Mouse (Mus musculus): ENCODE results near the gene Glyatl3. TPM values are rescaled to one million over a fixed set of nuclear protein-coding genes. Genes with fewer than 3 reads are reported as not detected.
A peak's percentile ranks its signal among the peaks of the same experiment; 100 is the strongest.

Gene Glyatl3
- polyA plus RNA-seq (2016; fragmentation: Nextera tagmentation; extraction: Ambion mirVana) = not detected in 2 replicates

DNA sequence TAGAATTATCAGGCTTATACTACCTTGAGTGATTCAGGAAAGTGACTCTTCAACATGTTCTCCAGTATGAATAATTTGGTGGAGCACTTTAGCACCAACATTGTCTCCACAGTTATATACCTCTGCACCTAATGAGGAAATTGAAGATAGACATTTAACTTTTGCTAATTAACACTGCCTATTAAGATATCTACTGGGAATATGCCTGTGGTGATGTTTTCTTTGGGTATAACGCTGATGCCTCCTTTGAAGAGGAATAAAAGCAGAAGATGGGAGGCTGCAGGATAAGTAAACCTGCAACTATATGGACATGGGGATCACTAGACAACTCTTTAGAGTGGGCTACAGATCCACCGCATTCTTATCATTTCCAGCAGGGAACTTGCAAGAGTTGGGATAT is at the start of gene Glyatl3:
TSS of gene Glyatl3 (minus strand) at position 101 of the 400 bp plus-strand sequence.
- Histone ChIP-seq H3K36me3 (no peaks in the 10 kb centered on the region), H3K4me1 (no peaks in the 10 kb centered on the region), H3K9me3 (replicated peaks) (no peaks in the 10 kb centered on the region), H3K27me3 (ENCODE audit: low read depth, poor library complexity, severe bottlenecking) (no peaks in the 10 kb centered on the region), H3K27ac (replicated peaks) (no peak within 1 kb of the TSS), H3K4me3 (no peak within 1 kb of the TSS)
- WGBS = 95% methylated on average over 2 of the region's 2 CpGs
- no peak for DNase-seq (ENCODE audit: low spot score)

DNA sequence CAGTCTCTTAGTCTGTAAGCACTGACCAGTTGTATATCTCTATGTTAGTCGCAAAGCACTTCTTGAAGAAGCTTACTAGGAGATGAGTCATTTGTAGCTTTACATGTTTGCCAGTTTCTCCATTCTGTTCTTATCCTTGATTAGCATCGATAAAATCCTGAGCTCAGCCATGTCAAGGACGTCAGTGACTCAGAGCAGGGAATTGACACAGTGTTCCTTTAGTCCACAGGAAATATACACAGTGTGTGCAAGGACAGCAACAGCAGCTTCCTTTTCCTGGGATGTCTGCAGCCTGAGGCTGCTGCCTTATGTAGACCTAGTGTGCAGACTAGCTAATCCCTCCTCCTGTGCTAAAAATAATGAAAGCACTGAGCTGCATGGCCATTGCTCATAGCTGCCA is 34.4 kb upstream of the Glyatl3 start:
- Histone ChIP-seq H3K4me3 (no peak overlapping the region), H3K27ac (replicated peaks) (no peak overlapping the region), H3K4me1 (no peaks in the 10 kb centered on the region), H3K36me3 (peaks cover 59% of the 10 kb centered on the region), H3K9me3 (replicated peaks) (no peaks in the 10 kb centered on the region), H3K27me3 (ENCODE audit: low read depth, poor library complexity, severe bottlenecking) (no peaks in the 10 kb centered on the region)
- 91% methylated on average over 3 of the region's 3 CpGs for WGBS
- DNase-seq (ENCODE audit: low spot score) = no peak

DNA sequence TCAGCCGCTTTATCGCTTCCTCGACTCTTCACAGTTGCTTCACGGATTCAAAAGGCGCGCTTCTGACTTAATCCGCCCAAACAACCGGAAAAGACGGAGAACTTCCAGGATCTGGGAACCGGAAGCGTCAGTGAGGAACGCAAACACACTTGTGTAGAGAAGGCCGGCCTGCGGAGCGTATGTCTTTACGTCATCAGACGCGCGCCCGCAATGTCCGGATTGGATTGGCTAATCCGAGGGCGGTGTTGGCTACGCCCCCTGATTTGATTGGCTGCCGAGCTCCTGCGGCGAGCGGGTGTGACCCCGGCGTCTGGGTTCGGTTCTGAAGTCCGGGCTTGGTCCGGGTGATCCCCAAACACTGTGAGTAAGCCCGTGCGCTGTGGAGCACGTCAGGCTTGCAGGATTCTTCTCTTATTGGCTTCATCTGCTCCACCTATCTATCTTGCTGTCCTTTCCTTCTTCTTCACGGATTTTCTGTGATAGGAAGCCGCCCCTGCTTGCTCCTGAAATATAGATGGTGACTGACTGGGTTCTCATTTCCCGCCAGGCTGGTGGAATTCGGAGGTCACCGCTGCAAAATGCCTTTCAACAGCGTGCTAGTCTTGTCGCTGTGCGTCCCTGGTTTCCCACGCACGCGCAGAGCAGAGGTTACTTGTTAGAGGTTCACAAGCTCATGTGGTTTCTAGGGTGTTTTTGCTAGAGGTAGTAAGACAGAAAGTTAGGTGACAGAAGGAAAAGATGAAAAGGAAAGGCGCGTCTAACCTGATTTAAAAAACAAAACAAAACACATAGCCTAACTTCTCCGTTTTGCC is 20.5 kb upstream of the Glyatl3 start, which contains the start of the genes Mut and Cenpq:
TSS of gene Mut (plus strand) at position 266 of the 812 bp plus-strand sequence.
TSS of gene Cenpq (minus strand) at position 628 of the 812 bp plus-strand sequence.
- WGBS = under 1% methylated on average over 50 of the region's 50 CpGs
- Histone ChIP-seq H3K36me3 (peaks cover 30% of the 10 kb centered on the region), H3K4me3 (peak within 1 kb of the TSS; percentile 72), H3K27ac (replicated peaks) (peak within 1 kb of the TSS; percentile 90), H3K4me1 (peaks cover 13% of the 10 kb centered on the region), H3K27me3 (ENCODE audit: low read depth, poor library complexity, severe bottlenecking) (no peaks in the 10 kb centered on the region), H3K9me3 (replicated peaks) (no peaks in the 10 kb centered on the region)
- peak; percentile 96 for DNase-seq (ENCODE audit: low spot score)

DNA sequence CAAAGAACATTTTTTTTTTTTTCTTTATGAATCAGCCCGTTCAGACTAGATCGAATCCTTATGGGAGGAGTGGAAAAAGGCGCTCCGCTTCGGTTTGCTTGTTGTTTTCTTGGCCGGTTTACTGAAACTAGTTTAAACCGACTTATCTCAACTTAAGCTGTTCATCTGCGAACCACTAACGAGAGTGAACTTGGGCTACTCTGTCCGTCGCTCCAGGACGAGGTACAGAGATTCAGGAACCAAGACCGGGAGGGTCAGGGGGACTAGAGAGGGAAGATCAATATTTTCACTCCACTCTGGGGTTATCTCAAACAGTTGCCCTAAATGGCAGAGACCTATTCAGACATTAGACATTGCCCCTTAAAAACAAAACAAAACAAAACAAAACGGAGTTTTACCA is 19.8 kb upstream of the Glyatl3 start:
- peak overlapping the region; percentile 90 for H3K27ac ChIP-seq (replicated peaks)
- H3K36me3 ChIP-seq = peaks cover 36% of the 10 kb centered on the region
- H3K27me3 ChIP-seq (ENCODE audit: low read depth, poor library complexity, severe bottlenecking) = no peaks in the 10 kb centered on the region
- H3K9me3 ChIP-seq (replicated peaks) = no peaks in the 10 kb centered on the region
- WGBS = 1% methylated on average over 14 of the region's 14 CpGs
- no peak for DNase-seq (ENCODE audit: low spot score)
- peak overlapping the region; percentile 72 for H3K4me3 ChIP-seq
- peaks cover 13% of the 10 kb centered on the region for H3K4me1 ChIP-seq

DNA sequence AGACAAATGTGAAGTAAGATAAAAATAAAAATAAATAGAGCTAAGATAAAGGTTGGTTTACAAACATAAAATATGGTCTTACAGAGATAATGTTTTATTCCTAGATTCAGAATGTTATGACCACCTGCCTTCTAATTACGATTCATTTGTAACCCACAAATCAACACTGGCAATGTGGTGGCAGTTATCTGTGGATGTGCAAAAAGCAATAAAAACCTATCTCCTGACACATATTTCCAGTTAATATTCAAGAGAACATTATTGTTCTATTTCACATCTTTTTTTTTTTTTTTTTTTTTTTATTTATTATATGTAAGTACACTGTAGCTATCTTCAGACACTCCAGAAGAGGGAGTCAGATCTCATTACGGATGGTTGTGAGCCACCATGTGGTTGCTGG is 1.3 kb upstream of the Glyatl3 start:
- H3K27me3 ChIP-seq (ENCODE audit: low read depth, poor library complexity, severe bottlenecking) = no peaks in the 10 kb centered on the region
- no peak for DNase-seq (ENCODE audit: low spot score)
- H3K36me3 ChIP-seq = no peaks in the 10 kb centered on the region
- H3K9me3 ChIP-seq (replicated peaks) = no peaks in the 10 kb centered on the region
- no peak overlapping the region for H3K4me3 ChIP-seq
- no peak overlapping the region for H3K27ac ChIP-seq (replicated peaks)
- WGBS = 82% methylated on average over 2 of the region's 2 CpGs
- H3K4me1 ChIP-seq = no peaks in the 10 kb centered on the region

DNA sequence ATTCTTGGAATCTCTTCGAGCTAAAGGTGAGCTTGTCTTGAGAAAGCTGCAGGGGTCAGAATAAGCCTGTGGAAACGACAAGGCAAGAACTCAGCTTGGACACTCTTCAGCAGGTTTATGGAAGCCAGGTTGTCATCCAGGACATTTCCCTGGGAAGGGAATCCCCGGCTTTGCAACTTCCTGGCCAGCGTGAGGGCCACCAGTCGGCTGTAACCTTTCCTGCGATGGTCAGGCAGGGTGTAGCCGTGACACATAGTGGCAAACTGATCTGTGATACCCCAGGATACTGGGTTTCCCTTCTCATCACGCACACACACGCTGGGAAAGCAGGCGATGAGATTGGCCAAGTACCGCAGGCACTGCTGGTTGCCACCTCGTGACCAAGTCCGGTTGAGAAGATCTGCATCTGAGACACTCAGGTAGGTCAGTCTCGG is 9.4 kb downstream of the Glyatl3 start:
- no peak overlapping the region for H3K27ac ChIP-seq (replicated peaks)
- 13% methylated on average over 14 of the region's 14 CpGs for WGBS
- DNase-seq (ENCODE audit: low spot score) = peak; percentile 13
- no peaks in the 10 kb centered on the region for H3K27me3 ChIP-seq (ENCODE audit: low read depth, poor library complexity, severe bottlenecking)
- peaks cover 12% of the 10 kb centered on the region for H3K4me1 ChIP-seq
- H3K36me3 ChIP-seq = no peaks in the 10 kb centered on the region
- H3K4me3 ChIP-seq = peak overlapping the region; percentile 39
- H3K9me3 ChIP-seq (replicated peaks) = no peaks in the 10 kb centered on the region

DNA sequence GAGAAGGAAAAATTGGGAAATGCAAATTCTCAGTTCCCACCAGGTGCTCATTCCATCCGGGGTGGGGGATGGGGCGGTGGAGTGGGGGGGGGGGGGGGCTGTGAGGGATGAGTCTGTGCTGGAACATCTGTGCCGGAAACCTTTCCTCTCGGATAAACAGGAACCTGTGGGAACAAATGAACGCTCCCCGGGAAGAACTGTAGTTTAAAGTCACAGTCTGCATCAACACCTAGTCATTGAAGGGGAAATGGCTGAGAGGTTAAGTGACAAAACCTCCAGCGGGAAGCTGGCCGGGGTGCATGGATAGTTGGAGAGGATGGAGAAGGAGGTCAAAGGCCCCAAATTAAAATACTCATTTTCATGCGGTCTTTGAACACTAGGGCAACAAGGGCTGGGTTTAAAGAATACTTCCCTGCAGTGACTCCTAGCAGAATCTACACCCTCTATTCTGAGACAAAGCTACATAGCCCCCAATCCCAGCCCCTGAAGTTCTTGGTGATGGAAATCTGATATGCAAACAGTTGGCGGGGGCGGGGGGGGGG is 10.0 kb downstream of the Glyatl3 start:
- H3K4me3 ChIP-seq = peak overlapping the region; percentile 39; the same call in 1 of the 2 replicates
- H3K27me3 ChIP-seq (ENCODE audit: low read depth, poor library complexity, severe bottlenecking) = no peaks in the 10 kb centered on the region
- peak; percentile 12 for DNase-seq (ENCODE audit: low spot score)
- no peaks in the 10 kb centered on the region for H3K9me3 ChIP-seq (replicated peaks)
- H3K27ac ChIP-seq (replicated peaks) = no peak overlapping the region
- peaks cover 12% of the 10 kb centered on the region for H3K4me1 ChIP-seq
- H3K36me3 ChIP-seq = no peaks in the 10 kb centered on the region
- WGBS = 8% methylated on average over 11 of the region's 11 CpGs

DNA sequence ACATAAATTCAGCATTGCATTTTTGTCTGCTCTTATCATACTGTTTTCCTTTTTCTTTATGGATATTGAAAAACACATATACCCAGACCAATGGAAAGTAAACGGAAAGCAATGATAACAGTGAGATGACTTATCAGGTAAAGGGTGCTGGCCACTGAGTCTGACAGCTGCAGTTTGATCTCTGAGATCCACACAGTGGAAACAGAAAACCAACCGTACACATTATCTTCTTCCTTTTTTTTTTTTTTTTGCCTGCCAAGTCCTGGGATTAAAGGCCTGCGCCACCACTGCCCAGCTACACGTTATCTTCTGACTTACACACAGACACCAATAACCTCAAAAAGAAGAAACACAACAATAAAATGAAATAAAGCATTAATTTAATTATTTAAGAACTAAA is 10.8 kb downstream of the Glyatl3 start:
- H3K27ac ChIP-seq (replicated peaks) = no peak overlapping the region
- DNase-seq (ENCODE audit: low spot score) = no peak
- 75% methylated on average over 4 of the region's 4 CpGs for WGBS
- no peaks in the 10 kb centered on the region for H3K9me3 ChIP-seq (replicated peaks)
- peaks cover 12% of the 10 kb centered on the region for H3K4me1 ChIP-seq
- H3K4me3 ChIP-seq = no peak overlapping the region
- H3K36me3 ChIP-seq = no peaks in the 10 kb centered on the region
- H3K27me3 ChIP-seq (ENCODE audit: low read depth, poor library complexity, severe bottlenecking) = no peaks in the 10 kb centered on the region

DNA sequence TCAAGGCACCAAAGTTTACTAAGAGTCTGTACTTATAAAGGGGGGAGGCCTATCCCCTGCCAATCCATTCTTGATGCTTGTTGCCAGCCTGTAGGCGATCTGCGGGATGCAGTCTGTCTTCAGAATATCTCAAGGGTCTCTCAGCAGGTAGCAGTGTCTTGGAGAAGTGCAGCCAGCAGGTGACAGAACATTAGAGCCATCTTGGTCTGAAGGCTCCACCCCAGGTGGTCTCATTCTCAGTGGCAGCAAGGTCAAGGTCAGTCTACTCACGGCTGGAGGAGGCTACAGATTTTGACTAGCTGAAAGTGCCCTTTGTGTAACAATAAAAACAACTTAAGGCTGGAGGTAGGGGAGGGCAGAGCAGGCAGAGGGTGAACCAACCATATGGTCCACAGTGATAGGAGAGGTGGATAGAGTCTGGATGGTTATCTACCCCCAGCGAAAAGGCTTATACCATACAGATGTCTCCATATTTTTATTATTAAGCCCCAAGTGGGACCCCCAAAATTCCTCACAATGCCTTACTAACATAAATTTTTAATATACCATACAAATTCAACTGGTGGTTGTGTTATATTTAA is 14.3 kb downstream of the Glyatl3 start:
- H3K9me3 ChIP-seq (replicated peaks) = no peaks in the 10 kb centered on the region
- WGBS = 41% methylated on average over 4 of the region's 4 CpGs
- DNase-seq (ENCODE audit: low spot score) = no peak
- no peak overlapping the region for H3K4me3 ChIP-seq
- peaks cover 11% of the 10 kb centered on the region for H3K4me1 ChIP-seq
- no peaks in the 10 kb centered on the region for H3K36me3 ChIP-seq
- no peak overlapping the region for H3K27ac ChIP-seq (replicated peaks)
- no peaks in the 10 kb centered on the region for H3K27me3 ChIP-seq (ENCODE audit: low read depth, poor library complexity, severe bottlenecking)

DNA sequence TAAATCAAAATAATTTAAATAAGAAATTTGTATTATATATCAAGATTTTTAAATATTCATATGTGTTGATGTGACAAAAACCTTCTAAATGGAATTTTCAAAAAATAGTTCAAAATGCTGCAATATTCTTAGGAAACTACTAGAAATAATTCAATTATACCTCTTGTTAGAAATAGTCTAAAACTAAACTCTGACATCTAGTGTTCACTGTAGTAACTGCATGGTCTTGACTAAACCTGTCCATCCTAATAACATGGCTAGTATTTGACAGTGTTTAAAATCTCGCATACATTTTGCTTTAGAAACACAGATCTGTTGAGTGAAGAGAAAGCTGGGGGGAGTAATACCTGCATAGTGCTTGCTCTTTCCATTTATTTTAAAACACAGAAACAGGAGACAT is 17.3 kb downstream of the Glyatl3 start:
- Histone ChIP-seq H3K27me3 (ENCODE audit: low read depth, poor library complexity, severe bottlenecking) (no peaks in the 10 kb centered on the region), H3K4me3 (no peak overlapping the region), H3K27ac (replicated peaks) (no peak overlapping the region), H3K36me3 (no peaks in the 10 kb centered on the region), H3K9me3 (replicated peaks) (no peaks in the 10 kb centered on the region), H3K4me1 (no peaks in the 10 kb centered on the region)
- 77% methylated on average over 1 of the region's 1 CpGs for WGBS
- no peak for DNase-seq (ENCODE audit: low spot score)

DNA sequence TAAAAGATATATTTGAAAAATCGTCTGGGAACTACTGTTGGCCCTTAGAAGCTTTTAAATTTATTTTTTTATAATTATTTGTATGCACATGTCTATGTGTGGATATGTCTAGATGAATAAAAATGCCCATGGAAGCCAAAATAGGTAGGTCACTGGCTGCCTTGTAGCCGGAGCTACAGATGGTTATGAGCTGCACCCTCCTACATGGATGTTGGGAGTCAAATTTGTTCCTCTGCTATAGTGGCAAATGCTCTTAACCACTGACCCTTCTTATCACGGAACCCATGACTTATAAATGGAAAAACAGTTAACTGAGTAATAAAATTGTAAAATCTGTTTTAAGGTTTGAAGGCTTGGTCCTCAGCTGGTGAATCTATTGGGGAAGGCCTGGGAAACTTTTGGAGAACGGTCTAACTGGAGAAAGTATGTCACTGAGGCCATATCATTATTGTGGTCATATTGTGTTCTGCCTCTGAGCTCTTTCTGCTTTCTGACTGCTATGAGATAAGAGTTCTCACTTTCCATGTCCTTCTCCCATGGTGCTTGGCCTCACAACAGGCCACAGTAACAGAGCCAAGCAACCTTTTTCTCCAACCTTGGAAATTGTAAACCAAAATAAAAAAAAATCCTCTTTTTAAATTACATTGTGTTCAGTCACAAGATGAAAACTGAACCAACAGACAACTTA is 26.2 kb downstream of the Glyatl3 start:
- no peak for DNase-seq (ENCODE audit: low spot score)
- H3K4me1 ChIP-seq = no peaks in the 10 kb centered on the region
- H3K9me3 ChIP-seq (replicated peaks) = no peaks in the 10 kb centered on the region
- H3K27me3 ChIP-seq (ENCODE audit: low read depth, poor library complexity, severe bottlenecking) = no peaks in the 10 kb centered on the region
- H3K27ac ChIP-seq (replicated peaks) = no peak overlapping the region
- H3K4me3 ChIP-seq = no peak overlapping the region
- H3K36me3 ChIP-seq = no peaks in the 10 kb centered on the region
- 80% methylated on average over 4 of the region's 4 CpGs for WGBS

DNA sequence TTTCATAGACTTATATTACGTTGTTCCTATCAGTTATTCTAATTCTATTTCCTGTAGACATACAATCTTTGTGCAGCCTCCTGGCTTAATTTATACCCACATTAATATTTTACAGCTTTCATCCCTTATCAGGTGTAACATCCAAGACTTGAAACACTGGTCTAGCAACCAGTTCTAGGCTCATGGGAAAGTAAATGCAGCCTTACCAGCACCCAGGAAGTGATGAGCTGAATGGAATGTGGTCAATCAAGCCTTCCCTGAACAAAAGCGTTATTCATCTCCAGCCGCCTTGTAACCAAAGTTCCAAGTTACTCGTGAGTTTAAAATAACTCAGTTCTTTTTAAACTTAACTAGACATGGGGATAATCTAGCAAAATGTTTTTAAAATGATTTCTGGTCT is 29.0 kb downstream of the Glyatl3 start:
- peaks cover 5% of the 10 kb centered on the region; the same call in 1 of the 2 replicates for H3K4me1 ChIP-seq
- 0 out of 2 replicates have a peak, but pooled peaks cover 4% of the 10 kb centered on the region for H3K27me3 ChIP-seq (ENCODE audit: low read depth, poor library complexity, severe bottlenecking)
- no peak for DNase-seq (ENCODE audit: low spot score)
- no peaks in the 10 kb centered on the region for H3K9me3 ChIP-seq (replicated peaks)
- WGBS = 84% methylated on average over 4 of the region's 4 CpGs
- H3K36me3 ChIP-seq = no peaks in the 10 kb centered on the region
- H3K27ac ChIP-seq (replicated peaks) = no peak overlapping the region
- H3K4me3 ChIP-seq = no peak overlapping the region

Data from midbrain, embryonic 10.5 days (tissue).